ENCODE assay signal across 8 mouse cellular contexts in the genomic region with DNA sequence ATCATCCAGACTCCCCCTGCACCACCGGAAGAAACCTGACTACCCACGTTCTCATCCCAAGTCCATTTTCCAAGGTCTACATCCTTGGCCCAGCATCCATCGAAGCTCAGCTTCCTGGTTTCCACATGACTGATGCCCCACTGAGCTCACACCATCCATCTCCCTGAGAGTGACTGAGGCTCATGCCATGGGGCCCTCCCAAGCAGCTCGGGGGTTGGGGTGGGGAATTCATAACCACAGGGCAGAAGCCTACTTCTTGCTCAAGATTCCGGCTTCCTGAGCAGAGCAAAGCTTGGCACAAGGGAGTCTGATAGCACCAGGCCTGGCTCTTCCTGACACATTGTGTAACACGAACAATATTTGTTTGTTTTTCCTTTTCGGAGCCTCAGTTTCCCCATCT. TPM values are rescaled to one million over a fixed set of nuclear protein-coding genes. Genes with fewer than 3 reads are reported as not detected.
DNase-seq lines count a peak whose midpoint lies in the region; ATAC-seq and TF ChIP-seq lines count a peak whose summit lies in the region.

No protein-coding gene starts in this region.

- H3K27me3 ChIP-seq in hindbrain, embryonic 10.5 days (ENCODE audit: insufficient read depth, poor library complexity, severe bottlenecking), result peaks cover 62% of the 10 kb centered on the region
- H3K27me3 ChIP-seq in liver, embryonic 16.5 days (ENCODE audit: control insufficient read depth, insufficient read depth, low read depth, low read length), result no peaks in the 10 kb centered on the region

- no peak for TF ChIP-seq CTCF in gastrocnemius, adult 2 months (IDR thresholded peaks at IDR 0.05)

- peak overlapping the region; percentile 71 for H3K9ac ChIP-seq in liver, embryonic 16.5 days (ENCODE audit: low read depth, low read length)

- intact Hi-C loops in gastrocnemius, adult 2 months (cut with DNase I), result no loop called here

- H3K4me1 ChIP-seq in hindbrain, embryonic 10.5 days (replicated peaks), result peaks cover 67% of the 10 kb centered on the region
- H3K4me1 ChIP-seq in liver, embryonic 16.5 days (ENCODE audit: control insufficient read depth, low read depth, low read length), result peaks cover 86% of the 10 kb centered on the region

- H3K4me2 ChIP-seq in liver, embryonic 16.5 days (ENCODE audit: low read depth, low read length), result peak overlapping the region; percentile 97

- no peaks in the 10 kb centered on the region for H3K36me3 ChIP-seq in hindbrain, embryonic 10.5 days
- H3K36me3 ChIP-seq in liver, embryonic 16.5 days (ENCODE audit: control insufficient read depth, insufficient read depth), result no peaks in the 10 kb centered on the region

- peak overlapping the region; percentile 80 for H3K27ac ChIP-seq in gastrocnemius, adult 2 months
- no peak overlapping the region for H3K27ac ChIP-seq in hindbrain, embryonic 10.5 days
- peak overlapping the region; percentile 94 for H3K27ac ChIP-seq in liver, embryonic 16.5 days (ENCODE audit: low read length)

- H3K9me3 ChIP-seq in hindbrain, embryonic 10.5 days, result no peaks in the 10 kb centered on the region
- H3K9me3 ChIP-seq in liver, embryonic 16.5 days (replicated peaks; ENCODE audit: control insufficient read depth, low read length), result no peaks in the 10 kb centered on the region

- H3K4me3 ChIP-seq in gastrocnemius, adult 2 months, result peak overlapping the region; percentile 85
- H3K4me3 ChIP-seq in hindbrain, embryonic 10.5 days, result peak overlapping the region; percentile 59
- peak overlapping the region; percentile 68 for H3K4me3 ChIP-seq in liver, embryonic 16.5 days (ENCODE audit: low read depth, low read length)

- WGBS in hindbrain, embryonic 10.5 days, result 87% methylated on average over 7 of the region's 7 CpGs
- WGBS in liver, embryonic 16.5 days (ENCODE audit: insufficient replicate concordance), result 12% methylated on average over 7 of the region's 7 CpGs

- DNase-seq in gastrocnemius, adult 2 months, result no peak
- DNase-seq in gastrocnemius, postnatal 10 days, result no peak
- DNase-seq in 3T3-L1 (ENCODE audit: low read depth, low spot score), result peak; percentile 69
- no peak for DNase-seq in hindbrain, embryonic 10.5 days (ENCODE audit: low spot score)
- DNase-seq in ovary, postnatal 36 days (ENCODE audit: low spot score), result no peak
- DNase-seq in embryo, embryonic 9.5 days (ENCODE audit: extremely low spot score), result no peak
- DNase-seq in cerebellum, postnatal 14 days, result no peak

- no peak for ATAC-seq in liver, embryonic 16.5 days (ENCODE audit: low read depth)

RNA-seq across cellular contexts. Expression of gene Micall2, which starts 1.4 kb away (rescaled TPM):
- under 1 TPM; 0.61 to 0.95 TPM for total RNA-seq in gastrocnemius, adult 2 months (2021)
- 1 to 10 TPM; 3.8 to 5.7 TPM for total RNA-seq in gastrocnemius, postnatal 10 days (2021)
- polyA plus RNA-seq in hindbrain, embryonic 10.5 days (2016; fragmentation: Nextera tagmentation; extraction: Ambion mirVana), result 6.9 and 10.2 TPM in 2 replicates
- polyA plus RNA-seq in liver, embryonic 16.5 days (2015; fragmentation: Nextera tagmentation; extraction: Ambion mirVana), result 10.4 and 11.1 TPM in 2 replicates

RNA-seq across cellular contexts. Expression of gene Ints1, which starts 40.7 kb away (rescaled TPM):
- total RNA-seq in gastrocnemius, adult 2 months (2021), result 10 to 100 TPM; 32.8 to 40.4 TPM
- total RNA-seq in gastrocnemius, postnatal 10 days (2021), result 10 to 100 TPM; 36.4 to 36.7 TPM
- 34.8 and 39.0 TPM in 2 replicates for polyA plus RNA-seq in hindbrain, embryonic 10.5 days (2016; fragmentation: Nextera tagmentation; extraction: Ambion mirVana)
- 10.4 and 11.2 TPM in 2 replicates for polyA plus RNA-seq in liver, embryonic 16.5 days (2015; fragmentation: Nextera tagmentation; extraction: Ambion mirVana)

RNA-seq across cellular contexts. Expression of gene Mafk, which starts 56.6 kb away (rescaled TPM):
- 10 to 100 TPM; 14.9 to 23.8 TPM for total RNA-seq in gastrocnemius, adult 2 months (2021)
- 1 to 10 TPM; 8.8 to 9.6 TPM for total RNA-seq in gastrocnemius, postnatal 10 days (2021)
- polyA plus RNA-seq in hindbrain, embryonic 10.5 days (2016; fragmentation: Nextera tagmentation; extraction: Ambion mirVana), result 9.9 and 10.1 TPM in 2 replicates
- polyA plus RNA-seq in liver, embryonic 16.5 days (2015; fragmentation: Nextera tagmentation; extraction: Ambion mirVana), result 43.3 and 44.6 TPM in 2 replicates
